Mouse (Mus musculus) neural tube, embryonic 11.5 days (tissue): ENCODE data around the gene Reep3. TPM values are rescaled to one million over a fixed set of nuclear protein-coding genes. Genes with fewer than 3 reads are reported as not detected.

ENCODE experiments used
- ATAC-seq: fragments of 200-750 bp; cut with Nextera tagmentation; 2 replicates; pipeline ENCODE4 v1.8.0; 2017; ENCODE audit warnings: moderate number of reproducible peaks, mild to moderate bottlenecking, moderate TSS enrichment, moderate library complexity; ENCODE audit not compliant: insufficient read depth, low FRiP score, low TSS enrichment
- DNase-seq: peaks from one replicate; pipeline ENCODE4 v3.0.0-alpha.2; 2015; ENCODE audit warnings: low spot score
- H3K27ac ChIP-seq: fragments of 300-500 bp; sonication (generic); 2 replicates; pipeline ENCODE4 v1.5.1; 2014; ENCODE audit warnings: low read depth, mild to moderate bottlenecking, low read length
- H3K27me3 ChIP-seq: fragments of 300-500 bp; sonication (generic); 2 replicates; pipeline ENCODE4 v1.6.1; 2014; ENCODE audit warnings: mild to moderate bottlenecking, low read length, mixed read lengths; ENCODE audit not compliant: control insufficient read depth, insufficient read depth
- H3K36me3 ChIP-seq: fragments of 300-500 bp; sonication (generic); 2 replicates; pipeline ENCODE4 v1.6.1; 2014; ENCODE audit warnings: mild to moderate bottlenecking, low read length, moderate library complexity, mixed read lengths; ENCODE audit not compliant: control insufficient read depth, insufficient read depth
- H3K4me1 ChIP-seq: fragments of 300-500 bp; sonication (generic); 2 replicates; pipeline ENCODE4 v1.6.1; 2014; ENCODE audit warnings: low read length, mixed read lengths; ENCODE audit not compliant: control insufficient read depth, insufficient read depth
- H3K4me2 ChIP-seq: fragments of 300-500 bp; sonication (generic); 2 replicates; pipeline ENCODE4 v1.6.1; 2014; ENCODE audit warnings: low read depth, mild to moderate bottlenecking, moderate library complexity
- H3K4me3 ChIP-seq: fragments of 300-500 bp; sonication (generic); 2 replicates; pipeline ENCODE4 v1.5.1; 2014; ENCODE audit warnings: low read depth, low read length
- H3K9ac ChIP-seq: fragments of 300-500 bp; sonication (generic); 2 replicates; pipeline ENCODE4 v1.6.1; 2014; ENCODE audit warnings: mild to moderate bottlenecking, low read length
- H3K9me3 ChIP-seq: fragments of 300-500 bp; sonication (generic); 2 replicates; pipeline ENCODE4 v1.6.1; 2016; ENCODE audit warnings: low read length; ENCODE audit not compliant: control insufficient read depth
- WGBS: fragments of 180-500 bp; shearing (Covaris S2); extraction: QIAGEN DNeasy Blood & Tissue Kit; methylation state at CpG from one replicate; pipeline ENCODE4 v1.1.7; 2014; 5-methylcytosine and 5-hydroxymethylcytosine counted together
- polyA plus RNA-seq: library from polyadenylated mRNA; unstranded; fragments of >200 nt; fragmentation: Nextera tagmentation; extraction: Ambion mirVana; gene quantifications from 2 replicates; pipeline ENCODE4 v1.2.1, GENCODE M21; 2014

Reep3 gene
- polyA plus RNA-seq, 1 experiment from 2014 or later, result 40.6 TPM

DNA sequence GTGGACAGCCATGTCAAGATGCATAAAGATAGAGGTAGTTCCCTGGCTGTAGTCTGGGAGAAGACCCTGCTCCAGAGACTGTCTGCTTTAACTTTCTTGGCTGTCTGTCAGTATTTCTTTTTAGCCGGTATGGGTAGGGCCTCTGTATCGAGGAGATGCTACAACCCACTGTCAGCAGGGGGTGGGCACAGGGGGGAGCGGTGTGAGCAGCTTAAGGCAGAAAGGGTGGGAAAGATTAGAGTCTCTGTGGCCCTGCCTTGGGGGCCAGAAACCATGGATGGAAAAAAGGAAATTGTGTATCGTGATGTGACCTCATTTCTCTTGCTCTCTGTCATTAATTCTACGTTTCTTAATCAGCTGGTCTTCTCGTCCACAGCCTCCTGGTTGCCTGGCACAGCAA lies 9.7 kb upstream of the Reep3 start:
- no peaks in the 10 kb centered on the region for H3K9me3 ChIP-seq
- H3K36me3 ChIP-seq, result no peaks in the 10 kb centered on the region
- no peak for ATAC-seq
- H3K27ac ChIP-seq, result no peak overlapping the region
- H3K9ac ChIP-seq, result no peak overlapping the region
- no peak overlapping the region for H3K4me2 ChIP-seq
- H3K4me3 ChIP-seq, result no peak overlapping the region
- no peaks in the 10 kb centered on the region for H3K27me3 ChIP-seq
- peaks cover 50% of the 10 kb centered on the region for H3K4me1 ChIP-seq
- 71% methylated on average over 6 of the region's 6 CpGs for WGBS
- DNase-seq, result no peak

DNA sequence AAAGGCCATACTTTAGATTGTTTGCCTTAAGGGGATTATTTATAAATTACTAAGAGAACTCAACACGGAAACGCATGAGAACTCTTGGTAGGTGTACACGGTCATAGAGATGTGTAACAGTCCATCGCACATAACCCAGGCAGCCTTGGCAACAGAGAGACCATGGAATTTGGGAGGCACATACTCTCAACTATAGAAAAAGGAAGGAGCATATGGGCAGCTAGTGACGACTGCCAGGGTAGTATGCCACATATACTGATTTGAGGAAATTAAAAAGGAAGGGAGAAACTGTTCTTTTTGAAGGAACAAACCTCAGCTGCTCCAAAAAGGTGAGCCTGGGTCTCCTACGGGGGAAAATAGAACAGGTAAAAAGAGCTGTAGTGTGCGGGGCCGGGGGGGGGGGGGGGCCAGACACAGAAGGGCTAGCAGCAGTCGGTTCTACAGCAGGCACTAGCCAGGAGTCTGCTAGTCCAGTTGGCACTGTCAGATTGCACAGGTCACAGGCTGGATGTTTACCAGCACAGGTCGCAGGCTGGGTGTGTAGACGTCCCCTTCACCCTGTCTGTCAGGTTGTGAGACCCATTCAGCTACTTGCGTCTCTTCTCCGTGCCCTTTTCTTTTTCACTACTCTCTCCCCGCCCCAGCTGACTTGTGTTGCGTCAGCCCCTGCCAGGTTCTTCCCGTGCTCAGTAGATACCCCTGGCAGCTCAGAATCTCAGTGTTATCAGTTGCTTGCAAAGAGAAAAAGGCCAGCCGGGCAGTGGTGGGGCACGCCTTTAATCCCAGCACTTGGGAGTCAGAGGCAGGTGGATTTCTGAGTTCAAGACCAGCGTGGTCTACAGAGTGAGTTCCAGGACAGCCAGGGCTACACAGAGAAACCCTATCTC lies 8.8 kb upstream of the Reep3 start:
- no peaks in the 10 kb centered on the region for H3K27me3 ChIP-seq
- no peaks in the 10 kb centered on the region for H3K36me3 ChIP-seq
- ATAC-seq, result no peak
- no peak overlapping the region for H3K27ac ChIP-seq
- no peak overlapping the region for H3K4me3 ChIP-seq
- 80% methylated on average over 19 of the region's 19 CpGs for WGBS
- peaks cover 51% of the 10 kb centered on the region for H3K4me1 ChIP-seq
- DNase-seq, result no peak
- H3K9me3 ChIP-seq, result no peaks in the 10 kb centered on the region
- no peak overlapping the region for H3K4me2 ChIP-seq
- H3K9ac ChIP-seq, result no peak overlapping the region

DNA sequence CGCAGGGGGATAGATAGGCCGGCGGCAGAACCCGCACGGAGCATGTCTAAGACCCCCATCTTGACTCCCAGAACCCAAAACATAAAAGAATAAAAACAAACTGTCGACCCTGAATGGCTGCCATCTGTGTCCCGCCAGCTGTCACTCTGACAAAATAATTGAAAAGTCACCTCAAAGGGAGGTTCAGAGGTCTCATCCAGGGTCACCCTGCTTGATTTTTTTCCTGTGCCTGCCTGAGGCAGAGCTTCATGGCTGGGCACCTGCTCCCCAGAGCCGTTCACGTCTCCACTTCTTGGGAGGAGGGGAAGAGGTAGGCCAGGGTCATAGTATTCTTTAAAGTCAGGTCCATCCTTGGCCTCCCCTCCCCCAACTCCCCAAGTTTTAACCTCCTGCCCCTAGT lies 7.8 kb upstream of the Reep3 start:
- Histone ChIP-seq H3K4me2 (no peak overlapping the region), H3K36me3 (no peaks in the 10 kb centered on the region), H3K4me3 (no peak overlapping the region), H3K4me1 (peaks cover 56% of the 10 kb centered on the region), H3K9me3 (no peaks in the 10 kb centered on the region), H3K9ac (no peak overlapping the region), H3K27ac (no peak overlapping the region), H3K27me3 (no peaks in the 10 kb centered on the region)
- ATAC-seq, result peak; percentile 43; the same call in 1 of the 2 replicates
- 15% methylated on average over 9 of the region's 9 CpGs for WGBS
- peak; percentile 31 for DNase-seq

DNA sequence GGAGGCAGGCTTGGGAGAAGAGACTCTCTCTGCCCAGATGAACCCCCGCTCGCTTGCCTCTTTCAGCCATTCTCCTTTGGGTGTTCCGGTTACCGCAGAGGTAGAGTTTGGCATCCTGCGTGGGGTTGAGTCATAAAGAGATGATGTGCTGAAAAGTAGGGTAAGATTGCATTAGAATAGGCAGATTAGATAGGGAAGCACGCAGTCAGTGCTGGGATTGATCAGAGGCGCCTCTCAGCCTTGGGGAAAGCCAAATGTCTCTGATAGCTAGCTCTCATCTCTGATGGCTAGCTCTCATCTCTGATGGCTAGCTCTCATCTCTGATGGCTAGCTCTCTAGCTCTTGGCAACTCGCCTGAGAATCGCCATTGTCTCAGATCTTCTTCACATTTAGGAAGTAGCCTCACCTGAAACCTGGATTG lies 4.1 kb upstream of the Reep3 start:
- whole genome bisulfite sequencing, result 59% methylated on average over 9 of the region's 9 CpGs

DNA sequence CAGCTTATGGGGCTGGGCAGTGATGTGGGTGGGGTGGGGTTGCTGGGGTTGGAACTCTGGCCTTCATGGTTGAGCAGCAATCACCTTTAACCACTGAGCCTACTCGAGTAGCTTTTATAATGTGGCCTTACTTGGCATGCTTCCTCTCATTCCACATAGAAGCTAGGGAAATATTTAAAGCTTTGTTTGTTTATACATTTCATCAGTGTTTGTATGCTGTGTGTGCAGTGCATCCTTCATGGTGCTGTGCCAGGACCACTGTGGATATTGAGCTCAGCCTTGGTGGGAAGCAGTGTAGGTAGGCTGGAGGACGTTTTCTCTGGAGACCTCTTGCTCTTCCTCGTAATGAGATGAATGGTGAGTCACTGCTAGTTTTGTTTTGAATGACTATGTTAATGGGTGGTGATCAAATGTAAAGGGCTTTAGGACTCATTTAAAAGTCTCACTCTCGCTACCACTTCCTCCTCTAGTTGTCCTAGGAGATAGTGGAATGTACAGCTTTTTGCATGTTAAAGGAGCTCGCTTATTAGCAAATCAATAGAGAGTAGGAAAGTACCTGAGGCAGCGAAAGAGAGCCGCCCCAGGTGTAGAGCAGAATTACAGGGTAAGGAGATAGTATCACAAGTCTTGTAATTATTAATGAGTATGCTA lies 3.4 kb upstream of the Reep3 start:
- H3K9ac ChIP-seq, result no peak overlapping the region
- H3K4me1 ChIP-seq, result peaks cover 49% of the 10 kb centered on the region
- no peaks in the 10 kb centered on the region for H3K27me3 ChIP-seq
- no peak overlapping the region for H3K4me3 ChIP-seq
- no peak for DNase-seq
- 41% methylated on average over 7 of the region's 7 CpGs for WGBS
- H3K9me3 ChIP-seq, result no peaks in the 10 kb centered on the region
- no peak overlapping the region for H3K4me2 ChIP-seq
- no peak for ATAC-seq
- no peak overlapping the region for H3K27ac ChIP-seq
- H3K36me3 ChIP-seq, result no peaks in the 10 kb centered on the region

More for the DNA sequence above, 4.1 kb upstream of the Reep3 start:
- ATAC-seq, result no peak
- Histone ChIP-seq H3K27ac (no peak overlapping the region), H3K4me1 (peaks cover 53% of the 10 kb centered on the region), H3K27me3 (no peaks in the 10 kb centered on the region), H3K4me3 (no peak overlapping the region), H3K36me3 (no peaks in the 10 kb centered on the region), H3K4me2 (no peak overlapping the region), H3K9ac (no peak overlapping the region), H3K9me3 (no peaks in the 10 kb centered on the region)
- DNase-seq, result no peak

DNA sequence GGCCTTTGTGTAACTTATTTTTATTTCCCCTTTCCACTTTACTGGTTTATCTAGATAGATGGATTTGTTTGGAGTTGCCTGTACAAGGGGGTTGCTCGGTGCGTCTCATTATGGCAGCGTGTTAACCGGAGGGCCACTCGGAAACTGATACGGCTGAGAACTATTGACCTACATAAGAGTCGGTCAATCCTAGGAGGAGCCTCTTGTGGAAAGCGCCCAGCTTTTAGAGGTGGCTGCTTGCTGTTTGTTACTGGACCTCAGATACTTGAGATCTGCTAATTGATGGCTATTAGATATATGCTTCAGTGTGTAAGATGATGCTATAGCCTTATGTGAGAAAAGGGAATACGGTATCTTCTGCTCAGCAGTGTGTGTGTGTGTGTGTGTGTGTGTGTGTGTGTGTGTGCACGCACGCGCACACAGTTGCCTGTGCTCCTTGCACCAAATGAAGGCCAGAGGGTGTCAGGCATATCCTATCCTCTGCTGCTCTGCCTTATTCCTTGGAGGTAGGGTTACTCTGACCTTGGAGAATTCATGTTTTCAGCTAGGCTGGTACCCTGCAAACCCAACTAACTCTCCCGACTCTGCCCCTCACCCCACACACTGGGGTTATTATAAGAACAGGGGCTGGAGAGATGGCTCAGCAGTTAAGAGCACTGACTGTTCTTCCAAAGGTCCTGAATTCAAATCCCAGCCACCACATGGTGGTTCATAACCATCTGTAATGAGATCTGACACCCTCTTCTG lies 2.6 kb upstream of the Reep3 start:
- 43% methylated on average over 13 of the region's 13 CpGs for WGBS
- Histone ChIP-seq H3K36me3 (no peaks in the 10 kb centered on the region), H3K4me1 (peaks cover 41% of the 10 kb centered on the region), H3K27ac (no peak overlapping the region), H3K27me3 (no peaks in the 10 kb centered on the region), H3K9ac (no peak overlapping the region), H3K4me2 (peak overlapping the region; percentile 71), H3K4me3 (no peak overlapping the region), H3K9me3 (no peaks in the 10 kb centered on the region)
- no peak for ATAC-seq
- DNase-seq, result no peak

DNA sequence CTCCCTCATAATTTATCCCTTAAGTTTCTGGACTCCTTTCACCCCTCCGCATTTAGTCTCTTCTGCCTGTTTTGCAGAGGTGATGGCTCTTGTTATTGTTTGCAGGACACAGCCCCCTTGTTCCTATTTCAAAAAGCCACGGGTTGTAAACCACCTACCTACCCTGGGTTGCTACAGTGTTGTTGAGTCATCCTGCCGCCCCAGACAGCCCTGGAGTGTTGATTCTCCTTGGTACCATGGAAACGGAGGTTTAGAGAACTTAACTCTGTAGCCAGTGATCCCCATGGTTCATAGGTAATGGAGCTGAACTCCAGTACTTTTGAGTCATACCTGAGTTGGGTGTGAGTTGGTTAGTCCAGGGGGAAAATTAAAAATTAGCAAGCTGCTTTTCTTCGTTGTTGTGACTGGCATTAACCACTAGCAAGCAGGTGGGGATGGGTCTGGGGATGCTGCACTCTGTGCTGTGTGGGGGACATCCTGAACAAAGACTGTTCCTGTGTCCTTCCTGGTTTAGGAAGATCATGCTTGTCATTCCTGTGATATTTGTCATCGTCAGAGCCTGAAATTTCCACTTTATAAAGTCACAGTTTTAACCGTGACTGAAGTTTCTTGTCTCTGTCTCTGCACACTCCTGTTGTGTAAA lies 1.8 kb upstream of the Reep3 start:
- no peak overlapping the region for H3K27ac ChIP-seq
- DNase-seq, result no peak

DNA sequence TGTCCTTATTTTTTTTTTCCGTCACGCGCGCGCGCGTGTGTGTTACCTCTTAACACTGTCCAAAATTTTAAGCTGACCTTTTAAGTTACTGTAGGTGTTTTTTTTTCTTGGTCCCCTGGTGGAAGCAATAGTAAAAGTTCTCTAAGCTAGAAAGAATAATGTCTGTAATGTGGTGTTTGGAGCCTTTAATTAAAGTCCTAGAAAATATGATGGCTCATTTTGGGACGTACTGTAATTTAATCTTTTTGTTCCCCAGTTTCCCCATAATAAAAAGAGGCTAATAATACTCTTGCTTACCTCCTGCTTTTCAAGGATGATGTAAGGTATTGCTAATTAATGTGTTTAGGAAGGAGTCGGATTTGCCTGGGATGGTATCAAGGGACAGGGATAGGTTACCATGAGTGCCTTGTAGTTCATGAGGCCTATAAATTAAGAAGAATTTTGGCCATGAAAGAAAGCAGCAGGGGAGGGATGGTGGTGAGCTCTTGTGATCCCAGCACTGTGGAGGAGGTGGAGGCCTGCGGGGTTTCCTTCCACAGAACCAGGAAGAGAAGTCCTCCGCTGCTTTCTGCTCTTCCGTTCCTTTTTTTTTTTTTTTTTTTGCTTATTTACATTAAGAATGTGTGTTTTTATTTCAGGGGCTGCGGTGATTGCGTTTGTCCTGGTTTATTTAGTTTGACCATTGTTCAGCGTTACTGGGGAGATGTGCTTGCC lies 849 bp upstream of the Reep3 start:
- peak overlapping the region; percentile 99 for H3K27ac ChIP-seq
- H3K4me1 ChIP-seq, result peaks cover 32% of the 10 kb centered on the region
- H3K4me3 ChIP-seq, result peak overlapping the region; percentile 79
- no peaks in the 10 kb centered on the region for H3K27me3 ChIP-seq
- no peak for ATAC-seq
- H3K9me3 ChIP-seq, result no peaks in the 10 kb centered on the region
- peak overlapping the region; percentile 100 for H3K9ac ChIP-seq
- DNase-seq, result no peak
- WGBS, result under 1% methylated on average over 13 of the region's 15 CpGs
- H3K4me2 ChIP-seq, result peak overlapping the region; percentile 71
- H3K36me3 ChIP-seq, result no peaks in the 10 kb centered on the region; the same call in 1 of the 2 replicates

More for the DNA sequence above, 1.8 kb upstream of the Reep3 start:
- ATAC-seq, result no peak
- no peak overlapping the region; the same call in 1 of the 2 replicates for H3K9ac ChIP-seq
- peak overlapping the region; percentile 71 for H3K4me2 ChIP-seq
- no peaks in the 10 kb centered on the region for H3K36me3 ChIP-seq
- H3K4me3 ChIP-seq, result peak overlapping the region; percentile 79
- WGBS, result 15% methylated on average over 7 of the region's 7 CpGs
- H3K27me3 ChIP-seq, result no peaks in the 10 kb centered on the region
- peaks cover 33% of the 10 kb centered on the region for H3K4me1 ChIP-seq
- no peaks in the 10 kb centered on the region for H3K9me3 ChIP-seq
